Mouse (Mus musculus) natural killer cell, adult 2 months (primary cell): ENCODE measurements at regions not wholly inside any gene's neighbourhood (a gene's known extent, or its start where the extent isn't known, plus 50 kb on each side); places are given as distances from the start of the nearest gene placed in this dataset.

Experiments
- DNase-seq, 2 experiments: peaks; one replicate each; pipeline ENCODE4 v3.0.0; 2022; ENCODE audit warnings: low spot score in 2 of 2

GRCm38 (mm10) chr5:16424745-16425144 lies 128.6 kb upstream of the Hgf start:
- no peak for DNase-seq

- no peak for DNase-seq
Observed at GRCm38 (mm10) chr5:16425302-16425701, 128.0 kb upstream of the Hgf start.

- DNase-seq: no peak
Observed at GRCm38 (mm10) chr5:16426306-16426705, 127.0 kb upstream of the Hgf start.

- no peak for DNase-seq
Observed at GRCm38 (mm10) chr5:16434586-16434985, 118.7 kb upstream of the Hgf start.

- DNase-seq: no peak
Observed at GRCm38 (mm10) chr5:16445056-16445455, 108.2 kb upstream of the Hgf start.

- no peak for DNase-seq
Observed at GRCm38 (mm10) chr5:16446977-16447376, 106.3 kb upstream of the Hgf start.

- DNase-seq: no peak
Observed at GRCm38 (mm10) chr5:16461795-16462194, 91.5 kb upstream of the Hgf start.

GRCm38 (mm10) chr5:16466266-16466665 lies 87.0 kb upstream of the Hgf start:
- no peak for DNase-seq

- no peak for DNase-seq
Observed at GRCm38 (mm10) chr5:16468560-16468959, 84.7 kb upstream of the Hgf start.

- no peak for DNase-seq
Observed at GRCm38 (mm10) chr5:16469221-16469620, 84.1 kb upstream of the Hgf start.

GRCm38 (mm10) chr5:16469644-16470275 lies 83.5 kb upstream of the Hgf start:
- peak; percentile 46 to 58 for DNase-seq

GRCm38 (mm10) chr5:16470366-16470982 lies 82.8 kb upstream of the Hgf start:
- DNase-seq: no peak

GRCm38 (mm10) chr5:16487969-16488368 lies 65.3 kb upstream of the Hgf start:
- no peak for DNase-seq

GRCm38 (mm10) chr5:16489803-16490202 lies 63.5 kb upstream of the Hgf start:
- no peak for DNase-seq

- DNase-seq: no peak
Observed at GRCm38 (mm10) chr5:16499891-16500290, 53.4 kb upstream of the Hgf start.
